ENCODE assay signal across 9 mouse cellular contexts in the genomic region with DNA sequence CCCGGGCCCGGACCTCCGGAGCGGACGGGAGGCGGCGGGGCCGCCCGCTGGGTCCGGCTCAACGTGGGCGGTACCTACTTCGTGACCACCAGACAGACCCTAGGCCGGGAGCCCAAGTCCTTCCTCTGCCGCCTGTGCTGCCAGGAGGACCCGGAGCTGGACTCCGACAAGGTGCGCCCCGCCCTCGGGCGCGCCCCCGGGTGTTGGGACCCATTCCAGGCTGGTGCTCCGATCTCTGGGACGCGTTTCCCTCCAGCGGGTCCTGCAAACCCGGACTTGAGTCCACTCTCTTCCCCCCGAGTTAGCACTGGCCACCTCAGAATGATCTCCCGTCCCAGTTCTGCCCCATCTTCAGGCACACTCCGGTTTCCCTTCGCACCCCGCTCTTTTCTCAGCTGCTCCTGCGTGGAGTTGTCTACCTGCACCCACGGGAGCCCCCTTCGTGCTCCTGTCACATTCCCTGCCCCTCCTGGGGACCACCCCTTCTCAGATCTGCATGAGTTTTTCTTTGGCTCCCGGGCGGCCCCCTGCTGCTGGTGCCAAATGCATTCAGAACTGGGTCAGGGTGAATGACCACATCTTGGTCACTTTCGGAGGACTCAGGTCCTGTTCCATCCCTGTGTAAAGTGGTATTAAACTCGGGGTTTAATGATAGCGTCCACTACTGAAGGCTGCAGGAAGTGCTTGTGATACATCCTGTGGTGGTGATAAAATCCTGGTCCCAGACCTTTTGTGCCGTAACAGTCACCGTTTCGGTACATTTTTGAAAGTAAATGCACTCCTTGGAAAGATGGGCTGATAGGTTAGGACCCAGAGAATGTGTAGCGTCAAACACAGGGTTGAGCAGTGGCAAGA. TPM values are rescaled to one million over a fixed set of nuclear protein-coding genes. Genes with fewer than 3 reads are reported as not detected.
DNase-seq lines count a peak whose midpoint lies in the region; ATAC-seq and TF ChIP-seq lines count a peak whose summit lies in the region.
"Had no signal": no experiment of that assay in that cellular context is flagged by ENCODE, and none has a peak within 500 bp of the region (broad histone marks: within the 10 kb centered on the region; RNA-seq: fewer than 3 reads in every experiment).

No protein-coding gene starts in this region.

- DNase-seq in G1E (ENCODE audit: low spot score) = peak; percentile 61
- DNase-seq in cerebellum, adult 11-12 months = peak; percentile 82
- peak; percentile 34 for DNase-seq in heart, postnatal 25 days (ENCODE audit: low spot score)
- peak; percentile 71 to 76 for DNase-seq in layer of hippocampus, postnatal 10 days (ENCODE audit: low spot score in 2 of 2)
- DNase-seq in lung, postnatal 10 days = peak; percentile 79
- DNase-seq in right cerebral cortex, postnatal 10 days (ENCODE audit: low spot score in 2 of 2) = peak; percentile 74 to 78

- H3K4me1 ChIP-seq in G1E (ENCODE audit: insufficient read depth, low read depth, low read length) = peaks cover 46% of the 10 kb centered on the region
- peaks cover 21% of the 10 kb centered on the region for H3K4me1 ChIP-seq in forebrain, embryonic 16.5 days (replicated peaks; ENCODE audit: control insufficient read depth, insufficient read depth, low read length)

- peak overlapping the region; percentile 94 for H3K4me3 ChIP-seq in G1E (ENCODE audit: low read depth, low read length)
- H3K4me3 ChIP-seq in forebrain, embryonic 16.5 days (replicated peaks; ENCODE audit: low read length) = peak overlapping the region; percentile 85

- peak overlapping the region; percentile 81 for H3K27ac ChIP-seq in forebrain, embryonic 16.5 days (ENCODE audit: low read length)

- peaks cover 61% of the 10 kb centered on the region for H3K36me3 ChIP-seq in G1E (replicated peaks)
- H3K36me3 ChIP-seq in forebrain, embryonic 16.5 days (ENCODE audit: control insufficient read depth, insufficient read depth) = peaks cover 4% of the 10 kb centered on the region; the same call in 1 of the 2 replicates

- H3K9me3 ChIP-seq in G1E (replicated peaks) = no peaks in the 10 kb centered on the region
- no peaks in the 10 kb centered on the region for H3K9me3 ChIP-seq in forebrain, embryonic 16.5 days (ENCODE audit: control insufficient read depth, low read length)

- ATAC-seq in G1E (ENCODE audit: extremely low read depth, insufficient number of reproducible peaks, low FRiP score, poor library complexity, severe bottlenecking) = no peak
- ATAC-seq in forebrain, embryonic 16.5 days = peak; percentile 43; the same call in 1 of the 2 replicates
- ATAC-seq in megakaryocyte-erythroid progenitor cell, adult 5-6 weeks (replicated peaks; ENCODE audit: low FRiP score, low TSS enrichment, poor library complexity, severe bottlenecking) = no peak; the same call in 1 of the 2 replicates

- H3K27me3 ChIP-seq in G1E (ENCODE audit: insufficient read depth, low read length) = no peaks in the 10 kb centered on the region
- H3K27me3 ChIP-seq in forebrain, embryonic 16.5 days (replicated peaks; ENCODE audit: control insufficient read depth, insufficient read depth, low read length) = no peaks in the 10 kb centered on the region

- peak overlapping the region; percentile 93 for H3K9ac ChIP-seq in forebrain, embryonic 16.5 days (replicated peaks; ENCODE audit: low read depth, low read length)

- intact Hi-C loops in heart, postnatal 25 days (cut with DNase I) = loop anchor here (2.0 kb wide), 1 partner anchor 54 kb away; a partner anchor contains a TSS

- 2% methylated on average over 45 of the region's 45 CpGs for WGBS in forebrain, embryonic 16.5 days

- H3K4me2 ChIP-seq in forebrain, embryonic 16.5 days (ENCODE audit: low read length) = peak overlapping the region; percentile 88

- TF ChIP-seq CTCF in G1E (IDR thresholded peaks at IDR 0.05; ENCODE audit: low read depth, low read length) = no peak

RNA-seq across cellular contexts. Expression of a gene that starts 0.6 kb away (rescaled TPM):
- total RNA-seq in G1E (2014; fragmentation: Nextera tagmentation) = 7.2 and 15.4 TPM in 2 replicates
- total RNA-seq in G1E (2017) = 15.2 and 17.3 TPM in 2 replicates
- polyA plus RNA-seq in G1E (2012) = 17.5 and 24.6 TPM in 2 replicates
- polyA plus RNA-seq in forebrain, embryonic 16.5 days (2015; fragmentation: Nextera tagmentation; extraction: Ambion mirVana) = 18.9 and 20.2 TPM in 2 replicates
- total RNA-seq in heart, postnatal 25 days (2021) = 10 to 100 TPM; 27.0 to 28.0 TPM
- total RNA-seq in layer of hippocampus, postnatal 10 days (2021) = 10 to 100 TPM; 57.6 to 66.7 TPM
- total RNA-seq in megakaryocyte-erythroid progenitor cell, adult 5-6 weeks (2014; fragmentation: Nextera tagmentation) = 17.4 and 18.4 TPM in 2 replicates
- total RNA-seq in megakaryocyte-erythroid progenitor cell, adult 5-6 weeks (2017) = 10.9 and 13.0 TPM in 2 replicates

RNA-seq across cellular contexts. Expression of a gene that starts 0.8 kb away (rescaled TPM):
- 472 and 487 TPM in 2 replicates for total RNA-seq in G1E (2014; fragmentation: Nextera tagmentation)
- total RNA-seq in G1E (2017) = 721 and 764 TPM in 2 replicates
- polyA plus RNA-seq in G1E (2012) = 58.6 and 107 TPM in 2 replicates
- 641 and 688 TPM in 2 replicates for polyA plus RNA-seq in forebrain, embryonic 16.5 days (2015; fragmentation: Nextera tagmentation; extraction: Ambion mirVana)
- 1,000 to 10,000 TPM; 2,312 to 2,343 TPM for total RNA-seq in heart, postnatal 25 days (2021)
- total RNA-seq in layer of hippocampus, postnatal 10 days (2021) = 100 to 1,000 TPM; 406 to 440 TPM
- total RNA-seq in megakaryocyte-erythroid progenitor cell, adult 5-6 weeks (2014; fragmentation: Nextera tagmentation) = 864 and 908 TPM in 2 replicates
- 793 and 990 TPM in 2 replicates for total RNA-seq in megakaryocyte-erythroid progenitor cell, adult 5-6 weeks (2017)

RNA-seq across cellular contexts. Expression of a gene that starts 17.0 kb away (rescaled TPM):
- total RNA-seq in G1E (2014; fragmentation: Nextera tagmentation) (66.8 and 102 TPM in 2 replicates), G1E (2017) (75.3 and 78.5 TPM in 2 replicates)
- polyA plus RNA-seq in G1E (2012) = 67.0 and 74.3 TPM in 2 replicates
- 158 and 176 TPM in 2 replicates for polyA plus RNA-seq in forebrain, embryonic 16.5 days (2015; fragmentation: Nextera tagmentation; extraction: Ambion mirVana)
- total RNA-seq in heart, postnatal 25 days (2021) = 100 to 1,000 TPM; 143 to 145 TPM
- total RNA-seq in layer of hippocampus, postnatal 10 days (2021) = 10 to 100 TPM; 86.3 to 96.3 TPM
- 81.8 and 92.4 TPM in 2 replicates for total RNA-seq in megakaryocyte-erythroid progenitor cell, adult 5-6 weeks (2014; fragmentation: Nextera tagmentation)
- 56.9 and 64.4 TPM in 2 replicates for total RNA-seq in megakaryocyte-erythroid progenitor cell, adult 5-6 weeks (2017)

RNA-seq across cellular contexts. Expression of a gene that starts 19.8 kb away (rescaled TPM):
- total RNA-seq in G1E (2014; fragmentation: Nextera tagmentation) = not detected in 2 replicates
- total RNA-seq in G1E (2017) = not detected in 2 replicates
- polyA plus RNA-seq in G1E (2012) = not detected in 2 replicates
- not detected in 2 replicates for polyA plus RNA-seq in forebrain, embryonic 16.5 days (2015; fragmentation: Nextera tagmentation; extraction: Ambion mirVana)
- not detected for total RNA-seq in heart, postnatal 25 days (2021)
- total RNA-seq in layer of hippocampus, postnatal 10 days (2021) = under 1 TPM in 1 of 2 experiments, not detected in 1; 0.18 TPM
- total RNA-seq in megakaryocyte-erythroid progenitor cell, adult 5-6 weeks (2014; fragmentation: Nextera tagmentation) = not detected in 2 replicates
- total RNA-seq in megakaryocyte-erythroid progenitor cell, adult 5-6 weeks (2017) = not detected in 2 replicates
- total RNA-seq: heart, postnatal 36 days had no signal

RNA-seq across cellular contexts. Expression of a gene that starts 38.8 kb away (rescaled TPM):
- total RNA-seq in G1E (2014; fragmentation: Nextera tagmentation) (not detected in 2 replicates), G1E (2017) (0.05 and 0.06 TPM in 2 replicates)
- polyA plus RNA-seq in G1E (2012) = not detected in 2 replicates
- 16.8 and 18.3 TPM in 2 replicates for polyA plus RNA-seq in forebrain, embryonic 16.5 days (2015; fragmentation: Nextera tagmentation; extraction: Ambion mirVana)
- 1 to 10 TPM; 5.5 to 6.6 TPM for total RNA-seq in heart, postnatal 25 days (2021)
- total RNA-seq in layer of hippocampus, postnatal 10 days (2021) = 10 to 100 TPM; 18.4 to 19.1 TPM
- total RNA-seq in megakaryocyte-erythroid progenitor cell, adult 5-6 weeks (2014; fragmentation: Nextera tagmentation) = not detected in 2 replicates
- total RNA-seq in megakaryocyte-erythroid progenitor cell, adult 5-6 weeks (2017) = 0.38 TPM in 1 of 2 replicates, not detected in the other
